Mouse (Mus musculus) embryonic facial prominence, embryonic 13.5 days (tissue): ENCODE data around the gene Reck. TPM values are rescaled to one million over a fixed set of nuclear protein-coding genes. Genes with fewer than 3 reads are reported as not detected.

Source experiments
- ATAC-seq: fragments of 200-750 bp; cut with Nextera tagmentation; 2 replicates; pipeline ENCODE4 v1.8.0; 2017; ENCODE audit warnings: low read depth; ENCODE audit not compliant: insufficient number of reproducible peaks, insufficient read depth, low FRiP score, low TSS enrichment
- H3K27ac ChIP-seq: fragments of 300-500 bp; sonication (generic); 2 replicates; pipeline ENCODE4 v1.5.1; 2015; ENCODE audit warnings: moderate library complexity, mild to moderate bottlenecking, inconsistent platforms
- H3K27me3 ChIP-seq: fragments of 300-500 bp; sonication (generic); 2 replicates; pipeline ENCODE4 v1.6.1; 2015; ENCODE audit warnings: mild to moderate bottlenecking, inconsistent platforms
- H3K36me3 ChIP-seq: fragments of 300-500 bp; sonication (generic); 2 replicates; pipeline ENCODE4 v1.6.1; 2015; ENCODE audit warnings: mild to moderate bottlenecking, inconsistent platforms
- H3K4me1 ChIP-seq: fragments of 300-500 bp; sonication (generic); 2 replicates; pipeline ENCODE4 v1.6.1; 2015; ENCODE audit warnings: inconsistent platforms
- H3K4me2 ChIP-seq: fragments of 300-500 bp; sonication (generic); 2 replicates; pipeline ENCODE4 v1.6.1; 2015; ENCODE audit warnings: moderate library complexity, mild to moderate bottlenecking, inconsistent platforms
- H3K4me3 ChIP-seq: fragments of 300-500 bp; sonication (generic); 2 replicates; pipeline ENCODE4 v1.5.1; 2015; ENCODE audit warnings: mild to moderate bottlenecking, inconsistent platforms
- H3K9ac ChIP-seq: fragments of 300-500 bp; sonication (generic); 2 replicates; pipeline ENCODE4 v1.6.1; 2015; ENCODE audit warnings: mild to moderate bottlenecking, inconsistent platforms
- H3K9me3 ChIP-seq: fragments of 300-500 bp; sonication (generic); 2 replicates; pipeline ENCODE4 v1.6.1; 2016; ENCODE audit warnings: inconsistent platforms
- WGBS: fragments of 180-500 bp; shearing (Covaris S2); methylation state at CpG from one replicate; pipeline ENCODE4 v1.1.7; 2015; ENCODE audit warnings: mixed read lengths; 5-methylcytosine and 5-hydroxymethylcytosine counted together
- polyA plus RNA-seq: library from polyadenylated mRNA; unstranded; fragments of >200 nt; fragmentation: Nextera tagmentation; extraction: Ambion mirVana; gene quantifications from 2 replicates; pipeline ENCODE4 v1.2.1, GENCODE M21; 2015

Reck gene
- polyA plus RNA-seq = 28.9 and 33.6 TPM in 2 replicates

DNA sequence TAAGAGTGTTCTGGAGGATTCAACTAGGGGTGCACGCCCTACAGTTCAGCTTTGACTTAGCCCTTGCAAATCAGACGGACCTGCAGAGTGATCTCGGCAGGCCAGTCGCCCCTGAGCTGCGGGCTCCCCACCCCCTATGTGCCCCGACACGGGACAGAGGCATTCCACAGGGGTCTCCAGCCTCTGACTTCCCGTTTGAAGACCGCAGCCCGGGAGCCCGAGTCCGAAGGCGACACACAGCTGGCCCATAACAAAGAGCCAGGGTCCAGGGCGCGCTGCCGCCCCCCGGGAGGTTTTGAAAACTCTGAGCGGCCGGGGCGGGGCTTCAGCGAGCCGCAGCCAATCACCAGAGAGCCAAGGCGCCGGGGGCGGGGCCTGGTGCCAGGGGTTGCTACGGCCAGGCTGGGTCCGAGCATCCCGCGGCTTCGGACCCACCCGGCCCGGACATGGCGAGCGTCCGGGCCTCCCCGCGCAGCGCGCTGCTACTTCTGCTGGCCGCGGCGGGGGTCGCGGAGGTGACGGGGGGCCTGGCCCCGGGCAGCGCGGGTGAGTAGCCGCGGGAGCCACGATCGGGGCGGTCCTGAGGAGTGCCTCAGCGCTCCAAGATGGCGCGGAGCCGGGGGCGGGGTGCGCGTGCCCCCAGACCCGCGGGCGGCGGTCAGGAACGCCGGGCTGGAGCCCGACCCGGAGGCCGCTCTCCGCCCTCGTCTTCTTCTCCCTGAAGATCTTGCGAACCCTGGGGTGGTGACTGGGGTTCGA lies at the start of gene Reck:
Gene Reck (plus strand): TSS at position 371 of the 759 bp plus-strand sequence.
- Histone ChIP-seq H3K4me2 (peak within 1 kb of the TSS; percentile 88), H3K4me1 (peaks cover 29% of the 10 kb centered on the region), H3K9me3 (no peaks in the 10 kb centered on the region), H3K27ac (peak within 1 kb of the TSS; percentile 62; the same call in 1 of the 2 replicates), H3K4me3 (peak within 1 kb of the TSS; percentile 91), H3K27me3 (no peaks in the 10 kb centered on the region), H3K9ac (peak within 1 kb of the TSS; percentile 88), H3K36me3 (no peaks in the 10 kb centered on the region)
- peak; percentile 81 for ATAC-seq
- WGBS = under 1% methylated on average over 72 of the region's 73 CpGs

GRCm38 (mm10) chr4:43828806-43829205 lies 46.5 kb upstream of the Reck start:
- Histone ChIP-seq H3K4me2 (no peak overlapping the region), H3K36me3 (no peaks in the 10 kb centered on the region), H3K9ac (no peak overlapping the region), H3K27me3 (no peaks in the 10 kb centered on the region), H3K27ac (no peak overlapping the region), H3K9me3 (no peaks in the 10 kb centered on the region), H3K4me3 (no peak overlapping the region), H3K4me1 (peaks cover 3% of the 10 kb centered on the region; the same call in 1 of the 2 replicates)
- 93% methylated on average over 4 of the region's 4 CpGs for WGBS
- ATAC-seq = no peak

DNA sequence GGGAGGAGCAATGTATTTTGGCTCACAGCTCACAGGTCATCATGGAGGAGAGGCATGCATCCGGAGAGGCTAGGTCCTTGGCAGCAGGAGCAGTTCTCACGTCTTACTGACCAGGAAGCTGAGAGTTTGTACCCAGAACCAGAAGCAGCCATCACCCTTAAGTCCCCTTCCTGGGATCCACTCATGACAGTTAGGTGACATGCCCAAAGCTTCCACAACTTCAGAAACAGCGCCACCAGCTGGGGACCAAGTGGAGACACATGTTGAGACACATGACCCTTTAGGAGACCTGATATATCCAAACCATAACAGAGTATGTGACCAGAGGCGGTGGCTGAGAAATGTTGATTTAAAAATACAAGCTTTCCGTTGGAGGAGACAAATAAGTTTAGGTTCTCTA lies 43.3 kb upstream of the Reck start:
- no peak overlapping the region for H3K27ac ChIP-seq
- H3K36me3 ChIP-seq = no peaks in the 10 kb centered on the region
- H3K4me2 ChIP-seq = no peak overlapping the region
- ATAC-seq = no peak
- no peaks in the 10 kb centered on the region for H3K4me1 ChIP-seq
- no peaks in the 10 kb centered on the region for H3K27me3 ChIP-seq
- 68% methylated on average over 5 of the region's 5 CpGs for WGBS
- no peaks in the 10 kb centered on the region for H3K9me3 ChIP-seq
- no peak overlapping the region for H3K9ac ChIP-seq
- no peak overlapping the region for H3K4me3 ChIP-seq

DNA sequence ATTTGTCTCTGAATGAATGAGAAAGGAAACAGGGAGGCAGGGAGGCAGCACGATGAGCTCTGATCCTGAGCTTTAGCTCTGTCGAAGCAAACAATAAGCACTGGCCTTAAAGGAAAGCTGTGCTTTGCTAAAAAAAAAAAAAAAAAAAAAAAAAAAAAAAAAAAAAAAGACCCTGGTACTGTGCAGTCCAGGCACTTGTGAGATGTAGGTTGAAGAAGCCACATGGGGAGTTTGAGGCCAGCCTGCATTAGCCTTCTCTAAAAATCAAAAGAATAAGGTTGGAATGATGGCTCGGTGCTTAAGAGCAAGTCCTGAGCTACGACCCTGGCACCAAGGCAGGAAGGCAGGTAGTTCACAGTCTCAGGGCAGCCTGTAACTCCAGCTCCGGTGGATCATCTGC lies 41.6 kb upstream of the Reck start:
- no peaks in the 10 kb centered on the region for H3K9me3 ChIP-seq
- H3K36me3 ChIP-seq = no peaks in the 10 kb centered on the region
- no peaks in the 10 kb centered on the region for H3K27me3 ChIP-seq
- WGBS = 68% methylated on average over 5 of the region's 5 CpGs
- H3K4me3 ChIP-seq = no peak overlapping the region
- H3K4me2 ChIP-seq = no peak overlapping the region
- no peaks in the 10 kb centered on the region for H3K4me1 ChIP-seq
- no peak for ATAC-seq
- H3K9ac ChIP-seq = no peak overlapping the region
- H3K27ac ChIP-seq = no peak overlapping the region

- Histone ChIP-seq H3K4me3 (no peak overlapping the region), H3K27ac (no peak overlapping the region), H3K36me3 (no peaks in the 10 kb centered on the region), H3K4me2 (no peak overlapping the region), H3K9me3 (no peaks in the 10 kb centered on the region), H3K4me1 (no peaks in the 10 kb centered on the region), H3K9ac (no peak overlapping the region), H3K27me3 (no peaks in the 10 kb centered on the region)
- WGBS = 75% methylated on average over 4 of the region's 4 CpGs
- no peak for ATAC-seq
Measured at GRCm38 (mm10) chr4:43834749-43835148, 40.6 kb upstream of the Reck start.

DNA sequence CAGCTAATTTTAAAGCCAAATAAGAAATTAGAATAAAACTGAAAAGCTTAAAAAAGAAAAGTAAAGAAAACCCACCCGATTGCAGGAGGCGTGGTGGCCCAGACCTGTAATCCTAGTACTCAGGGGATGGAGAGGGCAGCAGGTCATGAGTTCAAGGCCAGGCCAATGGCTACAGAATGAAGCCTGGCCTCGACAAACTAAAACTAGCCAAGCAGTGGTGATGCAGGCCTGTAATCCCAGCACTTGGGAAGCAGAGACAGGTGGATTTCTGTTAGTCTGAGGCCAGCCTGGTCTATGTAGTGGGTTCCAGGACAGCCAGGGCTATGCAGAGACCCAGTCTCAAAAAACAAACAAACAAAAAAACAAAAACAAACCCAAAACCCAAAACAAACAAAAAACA lies 37.0 kb upstream of the Reck start:
- WGBS = 57% methylated on average over 3 of the region's 3 CpGs
- no peak for ATAC-seq

GRCm38 (mm10) chr4:43840101-43840500 lies 35.2 kb upstream of the Reck start, which contains the start of gene Olfr157:
Gene Olfr157, minus strand, starts transcription at chr4:43840201.
- no peak within 1 kb of the TSS for H3K4me2 ChIP-seq
- no peak for ATAC-seq
- WGBS = 79% methylated on average over 1 of the region's 1 CpGs
- H3K9ac ChIP-seq = no peak within 1 kb of the TSS
- H3K4me1 ChIP-seq = no peaks in the 10 kb centered on the region
- H3K9me3 ChIP-seq = 0 out of 2 replicates have a peak, but pooled peaks cover 4% of the 10 kb centered on the region
- no peak within 1 kb of the TSS for H3K4me3 ChIP-seq
- no peaks in the 10 kb centered on the region for H3K27me3 ChIP-seq
- no peak within 1 kb of the TSS for H3K27ac ChIP-seq
- no peaks in the 10 kb centered on the region for H3K36me3 ChIP-seq

More for the DNA sequence above, 37.0 kb upstream of the Reck start:
- no peak overlapping the region for H3K4me3 ChIP-seq
- H3K4me1 ChIP-seq = no peaks in the 10 kb centered on the region
- no peak overlapping the region for H3K4me2 ChIP-seq
- no peak overlapping the region for H3K27ac ChIP-seq
- no peaks in the 10 kb centered on the region for H3K36me3 ChIP-seq
- no peak overlapping the region for H3K9ac ChIP-seq
- no peaks in the 10 kb centered on the region for H3K27me3 ChIP-seq
- H3K9me3 ChIP-seq = 0 out of 2 replicates have a peak, but pooled peaks cover 4% of the 10 kb centered on the region

DNA sequence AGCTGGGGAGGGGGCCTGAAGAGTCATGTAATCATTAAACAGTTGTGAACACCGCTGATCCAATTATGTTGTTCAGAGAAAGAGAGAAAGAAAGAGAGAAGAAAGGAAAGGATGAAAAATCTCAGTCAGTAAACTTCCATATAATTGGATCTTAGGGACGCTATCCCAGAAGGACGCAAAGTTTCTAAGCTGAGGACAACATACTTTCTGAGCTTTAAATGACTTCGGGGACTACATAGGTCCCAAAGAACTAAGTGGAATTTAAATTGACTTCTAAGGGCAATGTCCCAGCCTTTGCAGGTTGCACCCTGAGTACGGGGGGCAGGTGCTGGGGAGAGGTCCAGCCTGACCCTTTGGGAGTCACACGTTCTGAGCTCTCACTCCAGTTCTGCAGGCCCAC lies 24.1 kb upstream of the Reck start, which contains the start of gene Olfr155:
Gene Olfr155 (plus strand): TSS at position 301 of the 400 bp plus-strand sequence.
- Histone ChIP-seq H3K4me1 (peaks cover 2% of the 10 kb centered on the region; the same call in 1 of the 2 replicates), H3K36me3 (no peaks in the 10 kb centered on the region), H3K4me2 (no peak within 1 kb of the TSS), H3K9me3 (no peaks in the 10 kb centered on the region), H3K27me3 (no peaks in the 10 kb centered on the region), H3K27ac (no peak within 1 kb of the TSS), H3K9ac (no peak within 1 kb of the TSS), H3K4me3 (no peak within 1 kb of the TSS)
- ATAC-seq = no peak
- 85% methylated on average over 6 of the region's 6 CpGs for WGBS

DNA sequence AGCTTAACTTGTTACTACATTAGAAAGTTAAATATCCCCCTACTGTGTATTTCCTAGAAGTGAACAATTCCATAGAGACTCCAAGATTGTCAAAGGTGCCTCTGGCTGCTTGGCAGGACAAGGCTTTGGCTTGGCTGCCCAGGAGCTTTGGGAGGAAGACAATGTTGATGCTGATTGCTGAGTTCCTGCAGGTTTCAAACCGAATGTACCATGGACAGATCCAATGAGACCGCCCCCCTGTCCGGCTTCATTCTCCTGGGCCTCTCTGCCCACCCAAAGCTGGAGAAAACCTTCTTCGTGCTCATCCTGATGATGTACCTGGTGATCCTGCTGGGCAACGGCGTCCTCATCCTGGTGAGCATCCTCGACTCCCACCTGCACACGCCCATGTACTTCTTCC lies 21.2 kb upstream of the Reck start:
- Histone ChIP-seq H3K4me3 (no peak overlapping the region), H3K36me3 (no peaks in the 10 kb centered on the region), H3K27me3 (no peaks in the 10 kb centered on the region), H3K9me3 (no peaks in the 10 kb centered on the region), H3K9ac (no peak overlapping the region), H3K27ac (no peak overlapping the region), H3K4me1 (no peaks in the 10 kb centered on the region), H3K4me2 (no peak overlapping the region)
- 66% methylated on average over 8 of the region's 8 CpGs for WGBS
- no peak for ATAC-seq

- Histone ChIP-seq H3K4me1 (no peaks in the 10 kb centered on the region; the same call in 1 of the 2 replicates), H3K27me3 (no peaks in the 10 kb centered on the region), H3K27ac (no peak overlapping the region), H3K4me2 (no peak overlapping the region), H3K9ac (no peak overlapping the region), H3K36me3 (no peaks in the 10 kb centered on the region), H3K9me3 (no peaks in the 10 kb centered on the region), H3K4me3 (no peak overlapping the region)
- no peak for ATAC-seq
- WGBS = 83% methylated on average over 10 of the region's 10 CpGs
Measured at GRCm38 (mm10) chr4:43859886-43860285, 15.4 kb upstream of the Reck start.

DNA sequence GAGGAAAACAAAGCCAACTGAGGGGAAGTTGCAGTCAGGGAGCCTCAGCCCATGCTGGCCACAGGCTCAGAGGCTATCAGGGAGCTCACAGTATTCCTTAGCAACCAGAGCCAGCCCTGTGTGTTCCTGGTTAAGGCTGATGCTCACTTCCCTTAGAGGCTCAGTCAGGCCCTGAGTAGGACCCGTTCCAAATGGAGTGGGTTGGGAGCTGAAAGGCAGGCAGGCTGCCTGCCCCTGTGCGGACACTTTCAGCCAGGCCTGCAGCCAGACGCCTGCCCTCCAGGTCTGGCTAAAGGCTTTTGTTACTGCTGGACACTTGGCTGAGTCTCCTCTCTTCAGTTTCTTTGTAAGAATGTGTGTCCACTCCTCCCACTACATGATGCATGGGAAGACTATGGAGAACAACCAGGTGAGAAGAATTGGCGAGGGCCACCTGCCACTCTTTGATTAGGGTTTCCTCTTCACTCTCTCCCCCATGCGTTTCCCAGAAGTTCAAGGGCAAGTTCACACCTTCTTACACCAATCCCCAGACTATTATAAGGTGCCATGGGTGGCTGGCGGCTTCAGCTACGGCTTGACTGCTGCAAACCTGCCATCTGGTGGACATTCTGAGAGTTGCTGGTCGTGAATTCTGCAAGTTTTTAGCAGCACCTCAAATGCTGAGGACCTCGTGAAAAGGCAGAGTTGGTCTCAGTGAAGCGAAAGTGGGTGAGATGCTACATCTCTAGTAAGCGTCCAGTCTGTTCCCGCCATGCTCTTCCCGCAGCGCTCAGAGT lies 14.4 kb upstream of the Reck start:
- H3K4me2 ChIP-seq = no peak overlapping the region
- H3K9ac ChIP-seq = no peak overlapping the region
- H3K4me3 ChIP-seq = no peak overlapping the region
- no peak overlapping the region for H3K27ac ChIP-seq
- ATAC-seq = no peak
- H3K36me3 ChIP-seq = no peaks in the 10 kb centered on the region
- no peaks in the 10 kb centered on the region for H3K9me3 ChIP-seq
- 15% methylated on average over 14 of the region's 14 CpGs for WGBS
- no peaks in the 10 kb centered on the region; the same call in 1 of the 2 replicates for H3K4me1 ChIP-seq
- no peaks in the 10 kb centered on the region for H3K27me3 ChIP-seq
